Mouse (Mus musculus): Measurements from ENCODE around the gene Sh3gl3.

The Sh3gl3 gene

GRCm38 (mm10) chr7:82294611-82295010 is 121.0 kb downstream of the Sh3gl3 start:
- no peak for DNase-seq

DNA sequence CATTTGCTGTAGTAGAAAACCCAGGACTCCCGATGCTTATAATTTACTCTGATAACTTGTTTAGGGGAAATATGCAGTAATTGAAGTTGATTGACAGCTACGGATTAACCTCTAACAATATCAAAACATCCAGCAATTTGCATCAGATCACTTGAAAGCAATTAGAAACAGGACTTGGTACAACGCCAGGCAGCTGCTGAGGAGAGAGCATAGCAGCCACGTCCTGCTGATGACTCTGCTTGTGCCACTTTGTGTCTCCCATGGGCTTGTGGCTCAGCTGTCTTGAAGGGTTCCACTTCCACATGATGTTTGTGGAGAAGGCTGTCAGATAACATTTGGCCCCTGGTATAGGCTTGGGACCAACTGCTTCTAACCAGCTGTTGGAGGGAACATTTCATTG is 134.8 kb downstream of the Sh3gl3 start:
- DNase-seq: no peak

- DNase-seq: no peak
Observed at GRCm38 (mm10) chr7:82318515-82318914, 144.9 kb downstream of the Sh3gl3 start.

- no peak for DNase-seq
Observed at GRCm38 (mm10) chr7:82326616-82327015, 153.0 kb downstream of the Sh3gl3 start.

GRCm38 (mm10) chr7:82327201-82327600 is 153.6 kb downstream of the Sh3gl3 start:
- DNase-seq: no peak

DNA sequence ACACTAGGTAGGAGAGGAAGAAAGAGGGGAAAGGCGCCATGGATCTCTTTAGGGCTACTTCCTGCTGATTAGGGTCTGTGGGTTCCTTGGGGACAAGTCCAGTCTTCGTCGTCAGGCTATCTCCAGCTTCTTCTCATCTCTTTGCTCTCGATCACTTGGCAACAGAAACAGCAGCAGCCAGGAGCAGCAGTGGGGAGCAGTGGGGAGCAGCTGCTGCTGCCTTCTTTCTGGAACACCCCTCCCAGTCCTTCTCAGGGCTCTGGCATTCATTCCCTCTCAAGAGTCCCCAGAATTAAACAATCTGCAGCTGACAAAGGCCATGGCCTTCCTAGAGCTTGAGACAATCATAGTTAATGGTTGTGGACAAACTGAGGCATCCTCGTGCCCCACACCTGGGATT is 154.2 kb downstream of the Sh3gl3 start:
- DNase-seq: no peak

- no peak for DNase-seq
Observed at GRCm38 (mm10) chr7:82329831-82330230, 156.2 kb downstream of the Sh3gl3 start.

- no peak for DNase-seq
Observed at GRCm38 (mm10) chr7:82330860-82331259, 157.2 kb downstream of the Sh3gl3 start.

- DNase-seq: no peak
Observed at GRCm38 (mm10) chr7:82334000-82334399, 160.4 kb downstream of the Sh3gl3 start.

- peak; percentile 61 for DNase-seq
Observed at GRCm38 (mm10) chr7:82335211-82336121, 161.8 kb downstream of the Sh3gl3 start, which contains the start of gene Adamtsl3. Adamtsl3 (plus strand) TSS chr7:82335694.

GRCm38 (mm10) chr7:82336132-82336531 is 162.5 kb downstream of the Sh3gl3 start:
- peak; percentile 56 for DNase-seq

- no peak for DNase-seq
Observed at GRCm38 (mm10) chr7:82338121-82338520, 164.5 kb downstream of the Sh3gl3 start.

DNA sequence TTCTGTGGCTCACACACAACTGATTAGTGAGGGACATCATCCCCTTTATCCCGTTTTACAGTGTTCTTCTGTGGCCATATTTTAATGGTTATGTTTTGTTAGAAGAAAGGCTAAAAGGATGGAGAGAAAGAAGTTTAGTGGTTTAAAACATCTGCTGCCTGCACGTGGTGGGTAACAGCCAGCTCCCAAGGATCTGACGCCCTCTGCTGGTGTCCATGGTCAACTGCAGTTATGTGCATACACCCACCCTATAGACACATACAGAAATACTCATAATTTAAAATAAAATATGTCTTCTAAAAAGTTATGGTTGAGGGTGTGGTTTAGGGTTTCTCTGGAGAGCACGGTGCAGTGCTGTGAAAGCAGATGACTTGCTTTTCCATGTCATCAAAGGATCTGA is 164.9 kb downstream of the Sh3gl3 start:
- DNase-seq: no peak

DNA sequence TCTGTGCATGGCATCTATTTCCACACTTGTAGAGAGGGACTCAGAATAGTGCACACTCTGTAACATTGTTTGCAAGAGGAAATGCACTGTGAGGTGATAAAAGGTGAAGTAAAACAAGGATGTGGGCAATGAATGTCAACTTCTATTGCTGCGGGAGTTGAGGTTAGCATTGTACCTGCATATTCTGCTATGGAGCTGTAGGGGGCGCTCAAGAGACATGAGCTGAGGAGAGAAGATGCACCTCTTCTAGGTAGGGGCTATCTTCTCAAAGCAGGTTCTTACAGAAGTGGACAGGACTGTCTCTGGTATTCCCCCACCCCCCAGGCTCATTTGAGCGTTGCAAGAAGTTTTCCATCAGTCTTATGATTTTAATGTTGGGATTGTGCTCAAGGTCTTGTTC is 165.6 kb downstream of the Sh3gl3 start:
- no peak for DNase-seq

DNA sequence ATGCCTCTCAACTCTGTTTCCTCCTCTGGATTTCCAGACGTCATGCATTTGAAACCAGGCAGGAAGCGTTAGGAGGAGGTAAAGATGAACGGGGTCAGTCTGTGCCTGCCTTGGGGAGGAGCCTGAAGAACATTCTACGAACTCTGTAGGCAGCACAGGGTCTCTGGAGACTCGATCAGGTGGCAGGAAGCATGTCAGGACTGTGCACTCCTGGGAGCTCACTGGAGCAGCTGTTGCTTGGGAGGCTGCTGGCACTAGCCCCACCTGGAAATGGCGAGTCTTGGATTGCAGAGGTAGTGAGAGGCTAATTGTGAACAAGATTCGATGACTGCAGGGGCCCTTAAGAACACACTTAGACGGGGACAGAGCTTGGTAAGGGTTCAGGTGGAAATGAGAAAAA is 167.8 kb downstream of the Sh3gl3 start:
- DNase-seq: no peak

GRCm38 (mm10) chr7:82346706-82347105 is 173.1 kb downstream of the Sh3gl3 start:
- no peak for DNase-seq

DNA sequence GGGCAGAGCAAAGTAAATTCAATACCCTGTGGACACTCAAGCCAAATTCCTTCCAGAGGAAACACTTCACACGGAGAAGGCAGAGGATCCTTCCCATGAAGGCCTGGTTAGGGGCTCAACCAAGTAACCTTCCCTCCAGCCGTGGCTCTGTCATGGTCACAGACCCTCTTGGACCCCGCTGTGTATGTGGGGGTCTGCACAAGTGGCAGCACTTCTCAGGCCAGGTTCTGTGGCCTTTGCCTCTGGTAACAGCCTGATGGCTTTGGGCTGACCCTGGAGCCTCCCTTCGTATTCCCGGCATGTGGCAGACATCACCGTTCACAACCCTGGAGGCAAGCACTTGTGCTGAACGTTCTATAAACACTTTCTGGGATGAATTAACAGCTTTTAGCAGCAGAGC is 176.2 kb downstream of the Sh3gl3 start:
- no peak for DNase-seq

- DNase-seq: no peak
Observed at GRCm38 (mm10) chr7:82350421-82350820, 176.8 kb downstream of the Sh3gl3 start.
